Mouse (Mus musculus): Measurements from ENCODE around the gene Gm8281. TPM values are rescaled to one million over a fixed set of nuclear protein-coding genes. Genes with fewer than 3 reads are reported as not detected.

The Gm8281 gene
- 9.8 TPM for polyA plus RNA-seq (2017; shearing (Covaris generic))

GRCm38 (mm10) chr14:5070611-5071490 is at the start of gene Gm8281:
Gene Gm8281, plus strand, starts transcription at chr14:5071040.

GRCm38 (mm10) chr14:5050329-5050728 is 20.5 kb upstream of the Gm8281 start, which contains the start of gene 4930555G01Rik:
Gene 4930555G01Rik, plus strand, starts transcription at chr14:5050629.

GRCm38 (mm10) chr14:5131219-5131618 is 60.4 kb downstream of the Gm8281 start, which contains the start of gene Gm8279:
Gene Gm8279, plus strand, starts transcription at chr14:5131519.

Other genes starting within 250 kb of the Gm8281 start
- gene Gm3269, start 232.9 kb upstream of the Gm8281 start, polyA plus RNA-seq (2017; shearing (Covaris generic)): not detected
- 2.8 TPM for gene Gm3264, start 215.5 kb upstream of the Gm8281 start, polyA plus RNA-seq (2017; shearing (Covaris generic))
- gene Gm3278, start 178.6 kb upstream of the Gm8281 start, polyA plus RNA-seq (2017; shearing (Covaris generic)): not detected
- 0.44 TPM for gene Gm8297, start 87.1 kb upstream of the Gm8281 start, polyA plus RNA-seq (2017; shearing (Covaris generic))
- not detected for gene Gm3298, start 55.1 kb upstream of the Gm8281 start, polyA plus RNA-seq (2017; shearing (Covaris generic))
- gene 4930555G01Rik, start 20.4 kb upstream of the Gm8281 start, polyA plus RNA-seq (2017; shearing (Covaris generic)): not detected
- gene Gm8279, start 60.5 kb downstream of the Gm8281 start, polyA plus RNA-seq (2017; shearing (Covaris generic)): 0.33 TPM
- gene Gm3317, start 93.5 kb downstream of the Gm8281 start, polyA plus RNA-seq (2017; shearing (Covaris generic)): not detected
- not detected for gene Gm8271, start 114.8 kb downstream of the Gm8281 start, polyA plus RNA-seq (2017; shearing (Covaris generic))
- gene Gm3526, start 189.5 kb downstream of the Gm8281 start, polyA plus RNA-seq (2017; shearing (Covaris generic)): not detected

All from inflammation-experienced regulatory T-cells, adult 16 weeks (primary cell).